Mouse (Mus musculus): Measurements from ENCODE around the gene Cpsf4l.
A peak's percentile ranks its signal among the peaks of the same experiment; 100 is the strongest.
"Not testable (repeated sequence)": the region's sequence is repeated elsewhere in the genome, so short reads cannot be mapped to it uniquely, and the experiment has no call there.

Gene Cpsf4l

DNA sequence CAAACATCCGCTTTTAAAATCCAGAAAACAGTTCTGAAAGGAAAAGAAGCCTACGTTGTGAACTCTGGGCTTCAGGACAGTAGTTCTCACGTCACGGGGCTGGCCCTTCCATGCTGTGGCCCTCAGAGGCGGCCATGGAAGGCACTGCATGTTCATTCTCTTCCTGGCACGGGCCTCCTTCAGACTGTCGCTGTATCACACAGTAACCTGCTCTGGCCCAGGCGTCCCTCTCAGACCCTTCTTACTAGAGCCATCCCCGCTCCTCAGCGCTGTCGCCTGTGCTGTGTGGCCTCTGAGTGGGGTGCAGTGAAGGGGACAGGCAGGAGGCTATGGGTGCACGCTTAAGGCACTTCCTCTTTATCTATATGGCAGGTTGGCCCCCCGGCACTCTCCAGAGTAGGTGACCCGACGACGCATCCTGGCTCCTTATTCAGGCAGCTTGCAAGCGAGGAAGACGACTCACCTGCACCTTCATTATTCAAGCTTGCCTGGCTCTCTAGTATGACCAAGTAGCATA lies 47.9 kb downstream of the Cpsf4l start:
- no peak for DNase-seq

DNA sequence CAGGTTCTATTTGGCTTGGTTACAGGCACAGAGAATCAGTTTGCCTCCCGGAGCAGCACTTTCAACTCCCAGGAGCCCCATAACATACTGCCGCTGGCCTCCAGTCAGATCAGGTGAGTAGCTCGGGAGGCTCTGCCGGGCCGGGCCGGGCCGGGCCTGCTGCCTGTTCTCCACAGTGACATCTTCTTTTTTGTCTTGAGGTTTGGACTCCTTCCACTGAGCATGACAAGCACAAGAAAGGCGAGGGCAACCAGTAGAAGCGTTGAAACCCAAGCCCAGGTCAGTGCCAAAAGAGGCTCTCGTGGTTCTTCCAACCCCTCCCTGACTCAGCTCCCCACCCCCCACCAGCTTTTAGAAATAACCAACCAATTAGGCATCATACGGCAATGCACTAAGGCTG lies 48.9 kb downstream of the Cpsf4l start:
- no peak for DNase-seq

DNA sequence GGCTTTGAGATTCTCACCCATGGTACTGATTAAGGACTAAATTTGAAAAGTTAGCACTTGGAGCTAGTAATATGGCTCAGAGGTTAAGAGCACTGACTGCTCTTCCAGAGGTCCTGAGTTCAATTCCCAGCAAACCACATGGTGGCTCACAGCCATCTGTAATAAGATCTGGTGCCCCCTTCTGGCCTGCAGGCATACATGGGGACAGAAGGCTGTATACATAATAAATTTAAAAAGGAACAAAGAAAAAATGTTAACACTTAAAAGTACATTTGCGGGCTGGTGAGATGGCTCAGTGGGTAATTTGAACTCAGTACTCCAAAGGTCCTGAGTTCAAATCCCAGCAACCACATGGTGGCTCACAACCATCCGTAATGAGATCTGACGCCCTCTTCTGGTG lies 49.6 kb downstream of the Cpsf4l start:
- not testable (repeated sequence) for DNase-seq

DNA sequence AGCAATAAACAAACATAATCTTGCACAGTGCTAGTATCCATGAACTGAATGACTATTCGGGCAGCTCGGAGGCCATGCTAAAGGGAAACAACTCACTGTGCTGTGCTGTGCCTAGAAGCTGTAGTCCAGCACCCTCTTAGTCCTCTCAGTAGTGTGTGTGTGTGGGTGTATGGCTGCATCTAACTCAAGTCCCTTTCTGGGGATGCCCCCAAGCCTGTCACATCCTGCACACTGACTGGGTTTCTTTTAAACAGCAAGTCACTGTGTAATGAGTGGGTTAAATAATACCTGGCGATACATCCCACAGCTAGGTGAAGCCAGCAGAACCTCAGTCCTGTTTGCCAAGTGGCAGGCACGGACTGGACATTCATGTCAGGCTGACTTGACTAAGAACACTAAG lies 51.1 kb downstream of the Cpsf4l start:
- no peak for DNase-seq

DNA sequence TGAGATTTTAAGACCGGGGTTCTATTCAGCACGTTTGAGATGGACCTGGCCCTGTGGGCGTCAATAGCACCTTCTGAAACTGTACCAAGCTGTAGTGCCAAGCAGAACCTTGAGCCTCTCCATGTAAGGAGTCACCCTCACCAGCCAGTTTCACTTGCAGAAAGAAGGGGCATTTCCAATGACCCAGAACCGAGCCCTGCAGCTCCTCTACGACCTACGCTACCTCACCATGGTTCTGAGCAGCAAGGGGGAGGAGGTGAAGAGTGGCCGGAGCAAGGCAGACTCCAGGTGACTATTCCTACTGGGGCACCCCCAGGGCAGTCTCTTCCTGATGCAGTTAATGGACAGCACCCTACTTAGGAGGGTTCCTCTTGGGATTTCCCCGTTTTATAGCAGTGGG lies 51.5 kb downstream of the Cpsf4l start:
- DNase-seq = no peak

DNA sequence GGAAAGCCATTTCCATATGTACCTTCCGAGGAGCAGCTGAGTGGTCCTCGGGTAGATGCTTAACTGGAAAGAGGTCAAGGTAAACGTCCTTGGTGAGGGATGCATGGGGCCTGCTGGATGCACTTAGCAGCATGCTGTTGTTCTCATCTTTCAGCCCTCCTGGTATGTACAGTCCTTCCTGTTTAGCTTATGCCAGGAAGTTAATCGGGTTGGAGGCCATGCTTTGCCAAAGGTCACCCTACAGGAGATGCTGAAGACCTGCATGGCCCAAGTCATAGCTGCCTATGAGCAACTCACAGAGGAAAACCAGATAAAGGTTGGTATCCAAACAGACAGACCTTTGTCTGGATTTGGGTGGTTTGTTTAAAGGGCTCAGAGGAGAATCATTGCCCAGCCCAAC lies 52.6 kb downstream of the Cpsf4l start:
- no peak for DNase-seq

DNA sequence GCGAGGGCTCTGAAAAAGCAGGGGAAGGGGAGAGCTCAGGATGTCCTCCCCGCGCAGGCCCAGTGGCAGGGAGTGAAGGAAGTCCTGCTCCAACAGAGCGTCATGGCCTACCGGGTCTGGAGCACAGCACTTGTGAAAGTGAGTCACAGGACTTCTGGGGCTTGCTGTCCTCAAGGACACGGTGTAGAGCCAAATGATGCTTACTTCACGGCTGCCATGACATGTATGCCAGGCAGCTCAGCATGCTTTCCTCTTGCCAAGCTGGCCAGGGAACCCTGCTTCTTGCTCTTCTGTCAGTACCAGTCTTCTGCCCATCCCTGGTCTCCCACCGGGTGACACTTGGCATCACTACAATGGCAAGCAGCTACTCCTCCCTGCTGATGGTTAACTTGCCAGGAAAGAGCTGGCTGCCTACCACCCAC lies 53.3 kb downstream of the Cpsf4l start:
- DNase-seq = no peak

DNA sequence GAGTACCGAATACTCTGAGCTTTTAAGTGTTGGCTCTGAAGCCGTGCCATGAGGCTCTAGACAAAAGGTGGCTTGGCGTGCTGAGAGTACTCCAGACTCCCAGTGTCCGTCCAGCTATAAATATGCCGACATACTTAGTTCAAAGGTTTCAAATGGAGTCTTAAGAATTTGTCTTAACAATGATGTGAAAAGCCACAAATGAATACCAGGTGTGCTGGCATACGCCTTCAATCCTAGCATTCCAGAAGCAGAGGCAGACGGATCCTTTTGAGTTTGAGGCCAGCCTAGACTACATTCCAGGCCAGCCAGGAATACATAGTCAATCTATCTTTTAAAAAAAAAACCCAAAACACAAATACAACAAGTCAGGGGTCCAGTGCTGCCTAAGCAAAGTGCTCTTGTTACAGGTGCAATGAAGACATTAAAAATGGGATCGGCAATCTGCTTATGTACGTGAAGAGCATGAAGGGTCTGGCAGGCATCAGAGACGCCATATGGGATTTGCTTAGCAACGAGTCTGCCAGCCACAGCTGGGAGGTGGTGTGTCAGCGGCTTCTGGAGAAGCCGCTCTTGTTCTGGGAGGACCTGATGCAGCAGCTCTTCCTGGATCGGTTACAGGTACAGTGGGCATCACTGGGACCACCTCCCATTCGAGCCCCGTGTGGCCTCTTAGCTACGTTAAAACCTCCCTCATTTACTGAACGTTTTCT lies 55.1 kb downstream of the Cpsf4l start:
- DNase-seq = peak; percentile 70

DNA sequence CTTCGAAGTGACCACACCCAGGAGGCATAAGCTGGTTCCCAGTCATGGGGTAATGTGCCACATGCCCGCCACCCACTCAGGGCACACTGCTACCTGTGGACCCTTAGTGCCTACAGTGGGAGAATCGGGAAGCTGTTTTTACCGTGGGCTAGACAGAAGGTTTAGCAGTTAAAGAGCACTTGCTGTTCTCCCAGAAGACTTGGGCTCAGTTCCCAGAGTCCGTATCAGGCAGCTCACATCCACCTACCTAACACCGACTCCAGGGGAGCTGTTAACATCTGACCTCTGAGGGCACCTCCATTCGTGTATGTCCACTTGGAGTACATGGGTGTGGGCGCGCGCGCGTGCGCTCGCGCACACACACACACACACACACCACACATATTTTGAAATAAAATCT lies 55.7 kb downstream of the Cpsf4l start:
- DNase-seq = no peak

DNA sequence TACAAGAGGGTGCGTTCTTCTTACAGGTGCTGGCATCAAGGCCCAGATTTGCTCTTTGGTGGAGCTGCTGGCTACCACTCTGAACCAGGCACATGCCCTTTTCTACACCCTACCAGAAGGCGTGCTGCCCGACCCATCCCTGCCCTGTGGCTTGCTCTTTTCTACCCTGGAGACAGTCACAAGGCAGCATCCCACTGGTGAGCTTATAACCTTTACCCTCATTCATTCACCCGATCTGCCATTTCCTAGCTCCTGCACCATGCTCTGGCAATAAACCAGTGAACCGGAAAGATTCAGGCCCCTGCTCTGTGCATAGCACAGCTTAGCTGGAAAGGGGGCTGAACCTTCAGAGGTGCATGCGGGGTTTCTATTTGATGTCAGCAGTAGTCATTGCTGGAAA lies 57.3 kb downstream of the Cpsf4l start:
- DNase-seq = no peak

DNA sequence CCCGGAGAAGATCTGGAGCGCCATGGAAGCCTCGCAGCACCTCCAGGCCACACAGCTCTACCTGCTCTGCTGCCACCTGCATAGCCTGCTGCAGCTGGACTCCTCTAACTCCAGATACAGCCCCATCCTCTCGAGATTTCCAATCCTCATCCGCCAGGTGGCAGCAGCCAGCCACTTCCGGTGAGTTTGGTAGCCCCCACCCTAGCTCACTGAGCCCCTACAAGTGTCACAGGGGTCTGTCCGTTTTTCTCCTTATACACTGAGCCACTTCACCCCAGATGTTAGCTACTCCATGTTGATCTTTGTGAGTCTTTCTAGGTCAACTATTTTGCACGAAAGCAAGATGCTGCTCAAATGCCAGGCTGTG lies 57.9 kb downstream of the Cpsf4l start:
- DNase-seq = no peak

DNA sequence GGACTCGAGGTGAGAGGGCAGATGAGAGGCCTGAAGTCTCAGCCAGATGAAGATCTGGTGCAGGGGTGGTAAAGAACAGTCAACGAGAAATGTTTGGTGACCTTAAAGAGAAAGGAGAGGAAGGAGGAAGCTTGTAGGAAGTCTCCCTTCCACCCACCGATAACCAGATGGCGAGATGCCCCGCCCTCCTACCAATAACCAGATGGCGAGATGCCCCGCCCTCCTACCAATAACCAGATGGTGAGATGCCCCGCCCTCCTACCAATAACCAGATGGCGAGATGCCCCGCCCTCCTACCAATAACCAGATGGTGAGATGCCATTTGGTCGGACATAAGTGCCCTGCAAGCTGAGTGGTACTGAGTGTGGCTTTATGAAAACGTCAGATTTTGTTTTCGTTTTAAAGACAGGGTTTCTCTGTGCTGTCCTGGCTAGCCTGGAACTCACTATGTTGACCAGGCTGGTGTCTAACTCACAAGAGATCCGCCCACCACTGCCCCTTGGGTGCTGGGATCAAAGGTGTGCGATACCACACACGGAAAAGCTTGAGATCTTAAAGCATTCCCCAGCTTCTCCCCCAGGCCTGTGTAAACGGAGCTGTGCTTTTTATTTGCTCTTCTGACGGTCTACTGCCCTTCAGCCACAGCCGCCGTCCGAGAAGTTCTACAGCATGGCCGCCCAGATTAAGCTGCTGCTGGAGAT lies 58.5 kb downstream of the Cpsf4l start:
- DNase-seq = no peak

DNA sequence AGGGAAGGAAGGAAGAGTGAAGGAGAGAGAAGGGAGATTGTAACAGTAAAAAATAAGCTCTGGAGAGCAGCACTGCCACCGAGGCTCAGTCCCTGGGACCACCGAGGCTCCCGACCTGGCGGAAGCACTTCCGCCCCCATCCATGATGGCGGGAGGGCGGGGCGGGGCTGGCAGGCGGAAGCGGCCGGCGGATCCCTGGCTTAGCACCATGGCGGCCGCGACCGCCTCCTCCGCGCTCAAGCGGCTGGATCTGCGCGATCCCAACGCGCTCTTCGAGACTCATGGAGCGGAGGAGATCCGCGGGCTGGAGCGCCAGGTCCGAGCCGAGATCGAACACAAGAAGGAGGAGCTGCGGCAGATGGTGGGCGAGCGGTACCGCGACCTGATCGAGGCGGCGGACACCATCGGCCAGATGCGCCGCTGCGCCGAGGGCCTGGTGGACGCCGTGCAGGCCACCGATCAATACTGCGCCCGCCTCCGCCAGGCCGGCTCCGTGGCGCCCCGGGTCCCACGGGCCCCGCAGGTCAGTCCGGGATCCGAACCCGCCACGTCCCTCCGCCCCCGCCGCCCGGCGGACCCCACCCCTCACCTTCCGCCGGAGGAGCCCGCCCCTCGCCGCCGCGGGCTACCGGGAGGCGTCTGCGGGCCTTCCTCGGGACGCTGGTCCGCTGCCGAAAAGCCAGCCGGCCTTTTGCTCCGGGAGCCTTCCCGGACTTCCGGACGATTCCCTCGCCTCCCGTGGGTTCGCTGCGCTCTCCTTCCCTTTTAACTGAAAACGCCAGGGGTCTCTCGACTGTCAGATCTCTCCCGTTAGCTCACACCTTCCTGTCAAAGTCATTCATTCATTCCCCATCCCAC lies 60.2 kb downstream of the Cpsf4l start, which contains the start of gene Slc39a11:
Gene Slc39a11 (minus strand): TSS at position 727 of the 858 bp plus-strand sequence.
- peak; percentile 62 for DNase-seq

DNA sequence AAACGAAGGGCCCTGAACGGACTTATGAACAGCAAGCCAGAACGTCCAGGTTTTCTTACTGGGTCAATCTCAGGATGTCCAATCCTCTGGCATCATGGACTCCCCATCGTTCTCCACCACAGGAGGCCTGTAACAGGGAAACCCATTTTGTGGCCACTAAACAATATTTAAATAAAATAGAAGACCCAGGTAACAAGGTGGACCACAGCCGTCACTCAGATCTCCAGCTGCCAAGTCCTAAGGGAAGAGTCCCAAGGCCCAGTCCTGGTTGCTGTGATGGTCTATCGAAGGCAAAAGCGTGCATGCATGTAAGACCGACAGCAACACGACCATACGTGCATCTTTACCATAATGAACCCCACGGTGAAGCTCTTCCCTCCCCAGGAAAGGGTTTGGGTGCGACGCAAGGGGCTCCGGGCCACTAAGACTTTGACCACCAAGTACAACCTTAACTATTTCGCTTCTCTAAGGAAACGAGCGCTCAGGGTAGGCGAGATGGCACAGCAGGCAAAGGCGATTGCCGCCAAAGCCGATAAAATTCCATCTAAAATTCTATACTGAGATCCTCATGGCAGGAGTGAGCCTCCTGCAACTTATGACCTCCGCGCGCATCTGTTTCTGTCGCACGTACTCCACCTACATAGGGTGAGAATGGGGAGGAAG lies 61.0 kb downstream of the Cpsf4l start, which contains the start of gene Cog1:
Gene Cog1 (plus strand): TSS at position 480 of the 663 bp plus-strand sequence.
- DNase-seq = no peak

Data from layer of hippocampus, adult 9-11 months (tissue).